ENCODE assay signal across 9 mouse cellular contexts in the genomic region with DNA sequence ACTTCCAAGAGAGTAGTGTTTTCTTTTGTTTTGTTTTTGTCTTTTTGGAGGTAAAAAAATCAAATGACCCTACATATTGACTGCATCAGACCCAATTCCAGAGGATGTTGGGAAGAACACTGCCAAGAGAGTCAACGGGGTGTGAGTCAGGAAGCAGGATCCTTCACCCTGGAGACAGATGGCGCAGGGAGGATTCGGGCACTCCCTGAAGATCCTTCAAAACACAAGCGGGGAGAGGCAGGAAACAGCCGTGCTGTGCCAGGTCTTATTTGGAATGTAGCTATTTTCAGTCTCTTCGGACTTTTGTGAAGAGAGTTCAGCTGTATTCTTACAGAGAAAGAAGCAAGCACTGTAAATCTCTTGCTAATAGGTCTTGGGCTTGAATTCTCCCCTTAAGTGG.
DNase-seq lines count a peak whose midpoint lies in the region; ATAC-seq lines count a peak whose summit lies in the region.
"Had no signal": no experiment of that assay in that cellular context is flagged by ENCODE, and none has a peak within 500 bp of the region (broad histone marks: within the 10 kb centered on the region; RNA-seq: fewer than 3 reads in every experiment).

No protein-coding gene starts in this region.

- WGBS in heart, embryonic 16.5 days = 22% methylated on average over 6 of the region's 6 CpGs
- WGBS in midbrain, embryonic 16.5 days = 86% methylated on average over 6 of the region's 6 CpGs

- peak overlapping the region; percentile 76 for H3K27ac ChIP-seq in heart, embryonic 16.5 days (ENCODE audit: low read length)
- no peak overlapping the region for H3K27ac ChIP-seq in midbrain, embryonic 16.5 days (ENCODE audit: low read length)
- H3K27ac ChIP-seq: neural tube, embryonic 12.5 days had no signal

- H3K4me3 ChIP-seq in heart, embryonic 16.5 days (ENCODE audit: low read length) = no peak overlapping the region
- H3K4me3 ChIP-seq in midbrain, embryonic 16.5 days (ENCODE audit: low read depth, low read length) = no peak overlapping the region
- H3K4me3 ChIP-seq: neural tube, embryonic 12.5 days had no signal

- peak overlapping the region; percentile 49 for H3K4me2 ChIP-seq in heart, embryonic 16.5 days (ENCODE audit: low read depth, low read length)
- H3K4me2 ChIP-seq in midbrain, embryonic 16.5 days (ENCODE audit: low read length) = no peak overlapping the region
- H3K4me2 ChIP-seq: neural tube, embryonic 12.5 days had no signal

- DNase-seq in frontal cortex, postnatal 10 days (ENCODE audit: low spot score in 2 of 2) = no peak
- peak; percentile 76 for DNase-seq in cerebellum, adult 8-10 months
- DNase-seq in lung, postnatal 10 days = peak; percentile 79
- DNase-seq in frontal cortex, postnatal 25 days (ENCODE audit: low spot score in 2 of 2) = no peak

- peak overlapping the region; percentile 38; the same call in 1 of the 2 replicates for H3K9ac ChIP-seq in heart, embryonic 16.5 days (ENCODE audit: low read length)
- no peak overlapping the region for H3K9ac ChIP-seq in midbrain, embryonic 16.5 days (ENCODE audit: low read depth, low read length)
- H3K9ac ChIP-seq: neural tube, embryonic 12.5 days had no signal

- peak; percentile 76 for ATAC-seq in frontal cortex, adult (ENCODE audit: low TSS enrichment)
- peak; percentile 71 for ATAC-seq in heart, embryonic 16.5 days (replicated peaks; ENCODE audit: extremely low read depth, insufficient read depth, low FRiP score)
- no peak for ATAC-seq in midbrain, embryonic 16.5 days
- no peak for ATAC-seq in inflammation-experienced regulatory T-cells, adult 6 months

- H3K4me1 ChIP-seq in heart, embryonic 16.5 days (ENCODE audit: control insufficient read depth, insufficient read depth, low read length) = peaks cover 18% of the 10 kb centered on the region
- H3K4me1 ChIP-seq in midbrain, embryonic 16.5 days (ENCODE audit: control insufficient read depth, insufficient read depth, low read length) = no peaks in the 10 kb centered on the region
- H3K4me1 ChIP-seq: neural tube, embryonic 12.5 days had no signal

- no peaks in the 10 kb centered on the region for H3K36me3 ChIP-seq in heart, embryonic 16.5 days (ENCODE audit: control insufficient read depth, insufficient read depth)
- no peaks in the 10 kb centered on the region for H3K36me3 ChIP-seq in midbrain, embryonic 16.5 days (ENCODE audit: control insufficient read depth, insufficient read depth, low read length)
- H3K36me3 ChIP-seq: neural tube, embryonic 12.5 days had no signal

- no peaks in the 10 kb centered on the region for H3K9me3 ChIP-seq in heart, embryonic 16.5 days (replicated peaks; ENCODE audit: control insufficient read depth, low read length)
- H3K9me3 ChIP-seq in midbrain, embryonic 16.5 days (replicated peaks; ENCODE audit: control insufficient read depth, low read length, poor library complexity, severe bottlenecking) = no peaks in the 10 kb centered on the region
- H3K9me3 ChIP-seq: neural tube, embryonic 12.5 days had no signal

- H3K27me3 ChIP-seq in heart, embryonic 16.5 days (ENCODE audit: control insufficient read depth, insufficient read depth, low read length) = no peaks in the 10 kb centered on the region
- H3K27me3 ChIP-seq in midbrain, embryonic 16.5 days (ENCODE audit: control insufficient read depth, insufficient read depth, low read depth, low read length) = no peaks in the 10 kb centered on the region
- H3K27me3 ChIP-seq: neural tube, embryonic 12.5 days had no signal

Comparison
In these comparisons a context has a peak if more than half of its experiments do, and no peak if none do; other contexts are left out.
1. ATAC-seq: peak in frontal cortex, adult (single experiment) and heart, embryonic 16.5 days (single experiment); none in midbrain, embryonic 16.5 days (single experiment) and inflammation-experienced regulatory T-cells, adult 6 months (single experiment).
2. DNase-seq: peak in cerebellum, adult 8-10 months (single experiment) and lung, postnatal 10 days (single experiment); none in frontal cortex, postnatal 10 days (0 of 2) and frontal cortex, postnatal 25 days (0 of 2).